Mouse (Mus musculus): Measurements from ENCODE around the gene Dnase2a. TPM values are rescaled to one million over a fixed set of nuclear protein-coding genes. Genes with fewer than 3 reads are reported as not detected.

Dnase2a gene
- total RNA-seq, 2 experiments from 2014 or later = 4.3 to 5.1 TPM

GRCm38 (mm10) chr8:84909162-84909767, 905 bp downstream of the Dnase2a start:
- TF ChIP-seq CTCF (IDR thresholded peaks at IDR 0.05) = no peak
- no peak for DNase-seq (ENCODE audit: extremely low spot score in 1 of 2, low spot score in 2 of 2)
- intact Hi-C loops (cut with DNase I) = no loop called here
- H3K4me3 ChIP-seq = peak overlapping the region; percentile 48
- no peak overlapping the region for H3K27ac ChIP-seq

DNA sequence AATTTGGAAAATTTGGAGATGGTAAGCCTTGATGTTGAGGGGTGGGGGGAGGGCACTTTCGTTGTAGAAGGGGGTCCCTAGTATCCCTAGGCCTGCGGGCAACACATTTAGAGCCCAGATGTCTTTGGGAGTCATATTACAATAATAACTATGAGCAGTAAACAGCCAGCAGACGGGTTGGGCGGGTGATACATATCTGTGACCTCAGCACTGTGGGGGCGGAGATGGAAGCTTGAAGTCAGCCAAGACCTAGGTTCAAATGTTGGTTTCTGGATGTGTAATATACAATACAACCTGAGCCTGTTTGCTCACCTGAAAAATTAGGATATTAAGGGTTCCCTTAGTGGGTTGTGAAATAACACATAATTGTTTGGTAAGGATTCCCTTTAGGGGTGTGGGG, 1.6 kb downstream of the Dnase2a start:
- Histone ChIP-seq H3K4me3 (no peak overlapping the region), H3K27ac (no peak overlapping the region)
- DNase-seq (ENCODE audit: extremely low spot score in 1 of 2, low spot score in 2 of 2) = no peak
- intact Hi-C loops (cut with DNase I) = no loop called here
- no peak for TF ChIP-seq CTCF (IDR thresholded peaks at IDR 0.05)

- DNase-seq (ENCODE audit: extremely low spot score in 1 of 2, low spot score in 2 of 2) = no peak
- Histone ChIP-seq H3K27ac (no peak overlapping the region), H3K4me3 (no peak overlapping the region)
- TF ChIP-seq CTCF (IDR thresholded peaks at IDR 0.05) = no peak
- intact Hi-C loops (cut with DNase I) = no loop called here
Observed at GRCm38 (mm10) chr8:84910551-84910950, 2.2 kb downstream of the Dnase2a start.

DNA sequence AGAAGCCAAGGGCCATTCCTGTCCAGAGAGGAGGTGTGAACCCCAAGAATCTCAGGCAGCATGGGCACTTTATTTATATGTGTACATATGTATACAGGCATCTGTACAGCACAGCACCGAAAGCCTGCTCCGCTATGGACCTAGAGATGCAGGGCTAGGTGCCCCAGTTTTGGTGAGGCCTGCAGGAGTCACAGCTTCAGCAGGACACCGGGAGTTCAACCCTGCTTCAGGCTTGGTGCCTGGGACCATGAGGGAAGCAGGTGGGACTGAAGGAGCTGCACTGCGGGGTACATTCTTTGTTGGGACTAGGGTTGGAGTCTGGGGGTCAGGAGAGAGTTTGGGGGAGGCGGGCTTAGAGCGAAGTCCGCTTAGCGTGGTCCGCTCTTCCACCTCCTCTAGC, 3.5 kb downstream of the Dnase2a start:
- no peak overlapping the region for H3K4me3 ChIP-seq
- intact Hi-C loops (cut with DNase I) = no loop called here
- no peak for TF ChIP-seq CTCF (IDR thresholded peaks at IDR 0.05)
- no peak for DNase-seq (ENCODE audit: extremely low spot score in 1 of 2, low spot score in 2 of 2)
- H3K27ac ChIP-seq = no peak overlapping the region

- no peak for DNase-seq (ENCODE audit: extremely low spot score in 1 of 2, low spot score in 2 of 2)
- no peak overlapping the region for H3K4me3 ChIP-seq
- H3K27ac ChIP-seq = no peak overlapping the region
- TF ChIP-seq CTCF (IDR thresholded peaks at IDR 0.05) = no peak
- intact Hi-C loops (cut with DNase I) = no loop called here
Observed at GRCm38 (mm10) chr8:84912391-84912790, 4.0 kb downstream of the Dnase2a start.

- peak; percentile 63 to 69 for DNase-seq (ENCODE audit: extremely low spot score in 1 of 2, low spot score in 2 of 2)
- Histone ChIP-seq H3K4me3 (peak overlapping the region; percentile 17; the same call in 1 of the 2 replicates), H3K27ac (no peak overlapping the region; the same call in 1 of the 2 replicates)
- intact Hi-C loops (cut with DNase I) = no loop called here
- TF ChIP-seq CTCF (IDR thresholded peaks at IDR 0.05) = no peak
Observed at GRCm38 (mm10) chr8:84912895-84913501, 4.6 kb downstream of the Dnase2a start.

GRCm38 (mm10) chr8:84913502-84913900, 5.1 kb downstream of the Dnase2a start:
- TF ChIP-seq CTCF (IDR thresholded peaks at IDR 0.05) = no peak

GRCm38 (mm10) chr8:84913960-84914359, 5.6 kb downstream of the Dnase2a start:
- no peak for DNase-seq (ENCODE audit: extremely low spot score in 1 of 2, low spot score in 2 of 2)
- Histone ChIP-seq H3K4me3 (no peak overlapping the region), H3K27ac (no peak overlapping the region)
- intact Hi-C loops (cut with DNase I) = no loop called here
- TF ChIP-seq CTCF (IDR thresholded peaks at IDR 0.05) = peak; percentile 41

More at GRCm38 (mm10) chr8:84913502-84913900, 5.1 kb downstream of the Dnase2a start:
- no peak for DNase-seq (ENCODE audit: extremely low spot score in 1 of 2, low spot score in 2 of 2)
- Histone ChIP-seq H3K27ac (no peak overlapping the region; the same call in 1 of the 2 replicates), H3K4me3 (no peak overlapping the region)
- intact Hi-C loops (cut with DNase I) = no loop called here

GRCm38 (mm10) chr8:84915269-84915668, 6.9 kb downstream of the Dnase2a start:
- no peak for DNase-seq (ENCODE audit: extremely low spot score in 1 of 2, low spot score in 2 of 2)
- intact Hi-C loops (cut with DNase I) = no loop called here
- no peak overlapping the region for H3K27ac ChIP-seq
- no peak overlapping the region for H3K4me3 ChIP-seq
- no peak for TF ChIP-seq CTCF (IDR thresholded peaks at IDR 0.05)

DNA sequence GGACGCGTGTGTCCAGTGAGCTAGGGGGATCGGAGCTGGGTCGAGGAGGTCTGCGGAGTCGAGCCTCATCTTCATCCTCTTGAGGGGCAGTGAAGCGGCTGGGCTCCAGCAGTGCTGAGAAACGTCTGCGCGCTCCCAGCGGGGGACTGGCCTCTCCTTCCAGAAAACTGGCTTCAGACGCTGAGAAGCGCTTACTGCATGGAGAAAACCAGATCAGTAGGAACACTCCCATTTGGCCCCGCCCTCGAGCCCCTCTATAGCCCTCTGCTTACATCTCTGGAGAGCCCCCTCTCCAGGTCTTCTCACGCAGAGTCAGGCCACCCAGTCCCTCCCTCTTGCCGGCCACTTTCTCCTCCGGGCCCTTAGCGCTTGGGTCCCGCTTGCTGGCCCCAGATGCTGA, 9.4 kb downstream of the Dnase2a start:
- intact Hi-C loops (cut with DNase I) = no loop called here
- no peak for TF ChIP-seq CTCF (IDR thresholded peaks at IDR 0.05)
- H3K4me3 ChIP-seq = no peak overlapping the region
- no peak overlapping the region for H3K27ac ChIP-seq
- DNase-seq (ENCODE audit: extremely low spot score in 1 of 2, low spot score in 2 of 2) = no peak

DNA sequence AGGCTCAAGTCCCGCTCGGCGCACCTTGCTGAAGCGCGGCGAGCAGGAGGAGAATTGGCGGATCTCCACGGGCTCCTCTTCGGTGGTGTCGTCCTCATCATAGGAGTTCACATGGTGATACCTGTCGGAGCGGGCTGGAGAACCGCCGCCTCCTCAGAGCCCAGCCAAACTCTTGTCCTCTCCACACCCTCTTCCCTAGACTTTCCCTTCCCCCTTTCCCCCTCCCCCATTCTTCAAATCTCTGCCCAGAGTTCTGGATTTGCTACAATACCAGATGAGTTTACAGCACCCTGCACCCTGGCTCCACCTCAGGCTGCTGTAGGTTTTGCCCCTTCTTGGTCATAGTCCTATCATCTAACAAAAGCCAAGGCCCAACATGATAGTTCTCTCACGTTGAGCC, 10.3 kb downstream of the Dnase2a start:
- TF ChIP-seq CTCF (IDR thresholded peaks at IDR 0.05) = no peak
- intact Hi-C loops (cut with DNase I) = no loop called here
- Histone ChIP-seq H3K4me3 (no peak overlapping the region), H3K27ac (no peak overlapping the region)
- DNase-seq (ENCODE audit: extremely low spot score in 1 of 2, low spot score in 2 of 2) = no peak

GRCm38 (mm10) chr8:84921596-84921995, 13.2 kb downstream of the Dnase2a start:
- H3K4me3 ChIP-seq = no peak overlapping the region
- no peak for DNase-seq (ENCODE audit: extremely low spot score in 1 of 2, low spot score in 2 of 2)
- H3K27ac ChIP-seq = no peak overlapping the region
- TF ChIP-seq CTCF (IDR thresholded peaks at IDR 0.05) = no peak
- intact Hi-C loops (cut with DNase I) = loop anchor here (5.0 kb wide), 1 partner anchor 54 kb away; no protein-coding TSS in a partner anchor

DNA sequence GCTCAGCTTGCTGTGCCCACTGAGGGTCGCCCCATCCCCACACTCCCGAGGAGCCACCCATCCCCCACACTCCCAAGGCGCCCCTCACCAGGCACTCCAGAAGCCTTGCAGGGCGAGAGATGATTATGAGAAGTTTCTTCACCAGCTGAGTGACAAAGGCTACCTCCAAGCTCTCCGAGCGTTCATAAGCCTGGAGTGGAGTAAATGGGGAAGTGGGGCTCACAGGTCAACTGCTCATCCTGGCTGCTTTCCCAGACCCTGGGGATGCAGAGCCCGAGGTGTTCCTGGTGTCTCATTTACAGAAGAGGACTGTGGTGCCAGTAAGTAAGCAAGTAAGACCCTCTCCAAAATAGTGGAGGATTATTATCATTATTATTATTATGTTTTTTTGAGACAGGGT, 17.2 kb downstream of the Dnase2a start:
- TF ChIP-seq CTCF (IDR thresholded peaks at IDR 0.05) = no peak
- Histone ChIP-seq H3K4me3 (no peak overlapping the region), H3K27ac (no peak overlapping the region)
- intact Hi-C loops (cut with DNase I) = no loop called here
- no peak for DNase-seq (ENCODE audit: extremely low spot score in 1 of 2, low spot score in 2 of 2)

Data from left cerebral cortex, adult 2 months (tissue).